Mouse (Mus musculus): ENCODE measurements at regions not wholly inside any gene's neighbourhood (a gene's known extent, or its start where the extent isn't known, plus 50 kb on each side); places are given as distances from the start of the nearest gene placed in this dataset.
A peak's percentile ranks its signal among the peaks of the same experiment; 100 is the strongest.

- Histone ChIP-seq H3K9ac (no peak overlapping the region), H3K9me3 (replicated peaks) (no peaks in the 10 kb centered on the region), H3K36me3 (ENCODE audit: poor library complexity, severe bottlenecking) (no peaks in the 10 kb centered on the region), H3K4me2 (no peak overlapping the region), H3K4me3 (no peak overlapping the region), H3K4me1 (peaks cover 11% of the 10 kb centered on the region), H3K27me3 (peaks cover 69% of the 10 kb centered on the region), H3K27ac (no peak overlapping the region)
- ATAC-seq, result peak; percentile 81
- WGBS, result 17% methylated on average over 4 of the region's 4 CpGs
These were observed 99.5 kb upstream of the Meis1 start for GRCm38 (mm10) chr11:19118258-19118657.

GRCm38 (mm10) chr11:19119927-19120827, 101.4 kb upstream of the Meis1 start:
- H3K4me3 ChIP-seq, result no peak overlapping the region
- no peak overlapping the region for H3K9ac ChIP-seq
- no peak overlapping the region for H3K4me2 ChIP-seq
- H3K9me3 ChIP-seq (replicated peaks), result no peaks in the 10 kb centered on the region
- peaks cover 65% of the 10 kb centered on the region for H3K27me3 ChIP-seq
- 70% methylated on average over 8 of the region's 8 CpGs for WGBS
- H3K4me1 ChIP-seq, result peaks cover 11% of the 10 kb centered on the region
- ATAC-seq, result no peak
- no peaks in the 10 kb centered on the region for H3K36me3 ChIP-seq (ENCODE audit: poor library complexity, severe bottlenecking)
- no peak overlapping the region for H3K27ac ChIP-seq

GRCm38 (mm10) chr11:19120871-19121270, 102.1 kb upstream of the Meis1 start:
- WGBS, result 59% methylated on average over 3 of the region's 3 CpGs
- H3K27me3 ChIP-seq, result peaks cover 69% of the 10 kb centered on the region
- ATAC-seq, result no peak
- no peak overlapping the region for H3K4me2 ChIP-seq
- H3K27ac ChIP-seq, result no peak overlapping the region
- H3K4me1 ChIP-seq, result peaks cover 11% of the 10 kb centered on the region
- no peaks in the 10 kb centered on the region for H3K36me3 ChIP-seq (ENCODE audit: poor library complexity, severe bottlenecking)
- H3K4me3 ChIP-seq, result no peak overlapping the region
- no peak overlapping the region for H3K9ac ChIP-seq
- no peaks in the 10 kb centered on the region for H3K9me3 ChIP-seq (replicated peaks)

GRCm38 (mm10) chr11:19135375-19136050, 116.7 kb upstream of the Meis1 start:
- ATAC-seq, result no peak
- H3K4me1 ChIP-seq, result peaks cover 5% of the 10 kb centered on the region; the same call in 1 of the 2 replicates
- H3K4me3 ChIP-seq, result no peak overlapping the region
- H3K9ac ChIP-seq, result no peak overlapping the region
- H3K27me3 ChIP-seq, result no peaks in the 10 kb centered on the region
- H3K36me3 ChIP-seq (ENCODE audit: poor library complexity, severe bottlenecking), result no peaks in the 10 kb centered on the region
- H3K4me2 ChIP-seq, result no peak overlapping the region
- 50% methylated on average over 2 of the region's 2 CpGs for WGBS
- H3K9me3 ChIP-seq (replicated peaks), result no peaks in the 10 kb centered on the region
- H3K27ac ChIP-seq, result no peak overlapping the region

GRCm38 (mm10) chr11:19138423-19138822, 119.6 kb upstream of the Meis1 start:
- ATAC-seq, result no peak
- Histone ChIP-seq H3K36me3 (ENCODE audit: poor library complexity, severe bottlenecking) (no peaks in the 10 kb centered on the region), H3K4me2 (no peak overlapping the region), H3K4me1 (peaks cover 5% of the 10 kb centered on the region; the same call in 1 of the 2 replicates), H3K9me3 (replicated peaks) (no peaks in the 10 kb centered on the region), H3K4me3 (no peak overlapping the region), H3K9ac (no peak overlapping the region), H3K27ac (no peak overlapping the region), H3K27me3 (no peaks in the 10 kb centered on the region)
- WGBS, result 49% methylated on average over 5 of the region's 5 CpGs

- Histone ChIP-seq H3K27me3 (no peaks in the 10 kb centered on the region), H3K4me1 (peaks cover 5% of the 10 kb centered on the region; the same call in 1 of the 2 replicates), H3K4me2 (no peak overlapping the region), H3K27ac (no peak overlapping the region), H3K36me3 (ENCODE audit: poor library complexity, severe bottlenecking) (no peaks in the 10 kb centered on the region), H3K9me3 (replicated peaks) (no peaks in the 10 kb centered on the region), H3K9ac (no peak overlapping the region), H3K4me3 (no peak overlapping the region)
- 79% methylated on average over 2 of the region's 2 CpGs for WGBS
- no peak for ATAC-seq
These were observed 120.0 kb upstream of the Meis1 start for GRCm38 (mm10) chr11:19138831-19139230.

- Histone ChIP-seq H3K4me2 (no peak overlapping the region), H3K4me1 (peaks cover 3% of the 10 kb centered on the region; the same call in 1 of the 2 replicates), H3K9me3 (replicated peaks) (no peaks in the 10 kb centered on the region), H3K36me3 (ENCODE audit: poor library complexity, severe bottlenecking) (no peaks in the 10 kb centered on the region), H3K9ac (no peak overlapping the region), H3K27ac (no peak overlapping the region), H3K27me3 (no peaks in the 10 kb centered on the region), H3K4me3 (no peak overlapping the region)
- no peak for ATAC-seq
- 87% methylated on average over 17 of the region's 17 CpGs for WGBS
These were observed 124.6 kb upstream of the Meis1 start for GRCm38 (mm10) chr11:19143267-19144000.

GRCm38 (mm10) chr11:19144506-19144905, 125.7 kb upstream of the Meis1 start:
- H3K9me3 ChIP-seq (replicated peaks), result no peaks in the 10 kb centered on the region
- WGBS, result 89% methylated on average over 6 of the region's 6 CpGs
- no peaks in the 10 kb centered on the region for H3K36me3 ChIP-seq (ENCODE audit: poor library complexity, severe bottlenecking)
- H3K9ac ChIP-seq, result no peak overlapping the region
- ATAC-seq, result no peak
- no peak overlapping the region for H3K4me3 ChIP-seq
- no peak overlapping the region for H3K4me2 ChIP-seq
- no peak overlapping the region for H3K27ac ChIP-seq
- H3K4me1 ChIP-seq, result no peaks in the 10 kb centered on the region
- no peaks in the 10 kb centered on the region for H3K27me3 ChIP-seq

- no peaks in the 10 kb centered on the region for H3K4me1 ChIP-seq
These were observed 126.5 kb upstream of the Meis1 start for GRCm38 (mm10) chr11:19145263-19145662.

GRCm38 (mm10) chr11:19145991-19146390, 127.2 kb upstream of the Meis1 start:
- Histone ChIP-seq H3K4me3 (no peak overlapping the region), H3K9ac (no peak overlapping the region), H3K36me3 (ENCODE audit: poor library complexity, severe bottlenecking) (no peaks in the 10 kb centered on the region), H3K4me2 (no peak overlapping the region), H3K27me3 (no peaks in the 10 kb centered on the region), H3K27ac (no peak overlapping the region), H3K4me1 (no peaks in the 10 kb centered on the region), H3K9me3 (replicated peaks) (no peaks in the 10 kb centered on the region)
- no peak for ATAC-seq
- WGBS, result 83% methylated on average over 3 of the region's 3 CpGs

More at GRCm38 (mm10) chr11:19145263-19145662, 126.5 kb upstream of the Meis1 start:
- Histone ChIP-seq H3K9me3 (replicated peaks) (no peaks in the 10 kb centered on the region), H3K4me3 (no peak overlapping the region), H3K27ac (no peak overlapping the region), H3K4me2 (no peak overlapping the region), H3K9ac (no peak overlapping the region), H3K27me3 (no peaks in the 10 kb centered on the region), H3K36me3 (ENCODE audit: poor library complexity, severe bottlenecking) (no peaks in the 10 kb centered on the region)
- WGBS, result 89% methylated on average over 9 of the region's 9 CpGs
- no peak for ATAC-seq

GRCm38 (mm10) chr11:19151026-19151425, 132.2 kb upstream of the Meis1 start:
- Histone ChIP-seq H3K4me2 (no peak overlapping the region), H3K27ac (no peak overlapping the region), H3K4me1 (no peaks in the 10 kb centered on the region), H3K9ac (no peak overlapping the region), H3K9me3 (replicated peaks) (no peaks in the 10 kb centered on the region), H3K36me3 (ENCODE audit: poor library complexity, severe bottlenecking) (no peaks in the 10 kb centered on the region), H3K27me3 (no peaks in the 10 kb centered on the region), H3K4me3 (no peak overlapping the region)
- WGBS, result 55% methylated on average over 3 of the region's 3 CpGs
- ATAC-seq, result no peak

- 91% methylated on average over 4 of the region's 4 CpGs for WGBS
- Histone ChIP-seq H3K36me3 (ENCODE audit: poor library complexity, severe bottlenecking) (no peaks in the 10 kb centered on the region), H3K27ac (no peak overlapping the region), H3K9me3 (replicated peaks) (no peaks in the 10 kb centered on the region), H3K27me3 (no peaks in the 10 kb centered on the region), H3K4me3 (no peak overlapping the region), H3K9ac (no peak overlapping the region), H3K4me2 (no peak overlapping the region), H3K4me1 (no peaks in the 10 kb centered on the region)
- ATAC-seq, result no peak
These were observed 134.9 kb upstream of the Meis1 start for GRCm38 (mm10) chr11:19153714-19154113.
